Mouse (Mus musculus): ENCODE measurements around the gene Slc25a11. TPM values are rescaled to one million over a fixed set of nuclear protein-coding genes. Genes with fewer than 3 reads are reported as not detected.

The Slc25a11 gene
- total RNA-seq, 1 experiment: 97.4 TPM

- H3K36me3 ChIP-seq (ENCODE audit: control insufficient read depth, insufficient read depth, low read length, poor library complexity, severe bottlenecking): no peaks in the 10 kb centered on the region
- H3K9me3 ChIP-seq (ENCODE audit: control insufficient read depth, insufficient read depth, low read depth, low read length): no peaks in the 10 kb centered on the region
- TF ChIP-seq MAFK (IDR thresholded peaks at IDR 0.05; ENCODE audit: insufficient read depth, low read depth, low read length): no peak
- TF ChIP-seq ZC3H11A (IDR thresholded peaks at IDR 0.05; ENCODE audit: borderline replicate concordance, low read depth, low read length): no peak
- no peak for TF ChIP-seq ZNF384 (IDR thresholded peaks at IDR 0.05; ENCODE audit: low read depth, low read length)
- no peak for TF ChIP-seq HCFC1 (IDR thresholded peaks at IDR 0.05; ENCODE audit: borderline replicate concordance, insufficient read depth, low read length)
- TF ChIP-seq CHD2 (IDR thresholded peaks at IDR 0.05; ENCODE audit: low read depth, low read length): no peak
- no peak overlapping the region for H3K9ac ChIP-seq (ENCODE audit: insufficient read depth, low read depth, low read length, poor library complexity, severe bottlenecking)
- no peaks in the 10 kb centered on the region for H3K4me1 ChIP-seq (ENCODE audit: control insufficient read depth in 2 of 2, insufficient read depth in 2 of 2, low read length in 2 of 2, poor library complexity in 1 of 2)
- H3K4me3 ChIP-seq (ENCODE audit: insufficient read depth in 1 of 2, low read depth in 1 of 2, low read length in 2 of 2, poor library complexity in 1 of 2, severe bottlenecking in 1 of 2): no peak overlapping the region
- in situ Hi-C loops (cut with MboI; ENCODE audit: low sequenced_read_pairs in 2 of 2, unreplicated experiment in 2 of 2): no loop called here
- H3K27ac ChIP-seq (ENCODE audit: insufficient read depth, low read depth, low read length, poor library complexity, severe bottlenecking): no peak overlapping the region
- DNase-seq (ENCODE audit: low read depth, low spot score): no peak
These were observed 9.0 kb downstream of the Slc25a11 start for GRCm38 (mm10) chr11:70638293-70638692.

GRCm38 (mm10) chr11:70637764-70638163 lies 9.5 kb downstream of the Slc25a11 start:
- Histone ChIP-seq H3K27ac (ENCODE audit: insufficient read depth, low read depth, low read length, poor library complexity, severe bottlenecking) (no peak overlapping the region), H3K9ac (ENCODE audit: insufficient read depth, low read depth, low read length, poor library complexity, severe bottlenecking) (no peak overlapping the region), H3K9me3 (ENCODE audit: control insufficient read depth, insufficient read depth, low read depth, low read length) (no peaks in the 10 kb centered on the region), H3K4me1 (ENCODE audit: control insufficient read depth in 2 of 2, insufficient read depth in 2 of 2, low read length in 2 of 2, poor library complexity in 1 of 2) (no peaks in the 10 kb centered on the region), H3K36me3 (ENCODE audit: control insufficient read depth, insufficient read depth, low read length, poor library complexity, severe bottlenecking) (no peaks in the 10 kb centered on the region), H3K4me3 (ENCODE audit: insufficient read depth in 1 of 2, low read depth in 1 of 2, low read length in 2 of 2, poor library complexity in 1 of 2, severe bottlenecking in 1 of 2) (no peak overlapping the region)
- no peak for TF ChIP-seq MAFK (IDR thresholded peaks at IDR 0.05; ENCODE audit: insufficient read depth, low read depth, low read length)
- TF ChIP-seq CHD2 (IDR thresholded peaks at IDR 0.05; ENCODE audit: low read depth, low read length): no peak
- no peak for TF ChIP-seq ZNF384 (IDR thresholded peaks at IDR 0.05; ENCODE audit: low read depth, low read length)
- no peak for TF ChIP-seq ZC3H11A (IDR thresholded peaks at IDR 0.05; ENCODE audit: borderline replicate concordance, low read depth, low read length)
- TF ChIP-seq HCFC1 (IDR thresholded peaks at IDR 0.05; ENCODE audit: borderline replicate concordance, insufficient read depth, low read length): no peak
- in situ Hi-C loops (cut with MboI; ENCODE audit: low sequenced_read_pairs in 2 of 2, unreplicated experiment in 2 of 2): no loop called here
- DNase-seq (ENCODE audit: low read depth, low spot score): no peak

- Histone ChIP-seq H3K4me1 (ENCODE audit: control insufficient read depth in 2 of 2, insufficient read depth in 2 of 2, low read length in 2 of 2, poor library complexity in 1 of 2) (no peaks in the 10 kb centered on the region), H3K9me3 (ENCODE audit: control insufficient read depth, insufficient read depth, low read depth, low read length) (no peaks in the 10 kb centered on the region), H3K4me3 (ENCODE audit: insufficient read depth in 1 of 2, low read depth in 1 of 2, low read length in 2 of 2, poor library complexity in 1 of 2, severe bottlenecking in 1 of 2) (no peak overlapping the region), H3K27ac (ENCODE audit: insufficient read depth, low read depth, low read length, poor library complexity, severe bottlenecking) (no peak overlapping the region), H3K9ac (ENCODE audit: insufficient read depth, low read depth, low read length, poor library complexity, severe bottlenecking) (no peak overlapping the region), H3K36me3 (ENCODE audit: control insufficient read depth, insufficient read depth, low read length, poor library complexity, severe bottlenecking) (no peaks in the 10 kb centered on the region)
- no peak for TF ChIP-seq HCFC1 (IDR thresholded peaks at IDR 0.05; ENCODE audit: borderline replicate concordance, insufficient read depth, low read length)
- TF ChIP-seq CHD2 (IDR thresholded peaks at IDR 0.05; ENCODE audit: low read depth, low read length): no peak
- TF ChIP-seq MAFK (IDR thresholded peaks at IDR 0.05; ENCODE audit: insufficient read depth, low read depth, low read length): no peak
- TF ChIP-seq ZC3H11A (IDR thresholded peaks at IDR 0.05; ENCODE audit: borderline replicate concordance, low read depth, low read length): no peak
- TF ChIP-seq ZNF384 (IDR thresholded peaks at IDR 0.05; ENCODE audit: low read depth, low read length): no peak
- DNase-seq (ENCODE audit: low read depth, low spot score): no peak
- in situ Hi-C loops (cut with MboI; ENCODE audit: low sequenced_read_pairs in 2 of 2, unreplicated experiment in 2 of 2): no loop called here
These were observed 11.7 kb downstream of the Slc25a11 start for GRCm38 (mm10) chr11:70635601-70636000.

DNA sequence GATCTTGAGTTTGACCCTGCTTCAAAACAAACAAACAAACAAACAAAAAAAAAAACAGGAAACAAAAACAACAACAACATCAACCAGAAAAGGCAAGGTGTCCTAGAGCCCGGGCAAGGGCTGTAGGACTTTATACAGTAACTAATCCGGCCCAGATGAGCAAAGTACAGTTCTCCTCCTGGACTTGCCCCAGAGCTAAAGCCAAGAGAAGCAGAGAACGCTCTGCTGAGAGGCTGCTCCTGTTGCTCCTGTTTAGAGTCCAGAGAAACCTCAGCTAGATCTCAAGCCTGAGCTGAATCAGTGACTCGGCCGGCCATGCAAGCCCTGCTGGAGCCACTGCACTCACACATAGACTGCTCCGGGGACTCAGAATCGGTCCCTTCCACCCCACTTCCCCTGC lies 17.1 kb downstream of the Slc25a11 start:
- Histone ChIP-seq H3K4me3 (ENCODE audit: insufficient read depth in 1 of 2, low read depth in 1 of 2, low read length in 2 of 2, poor library complexity in 1 of 2, severe bottlenecking in 1 of 2) (no peak overlapping the region), H3K36me3 (ENCODE audit: control insufficient read depth, insufficient read depth, low read length, poor library complexity, severe bottlenecking) (no peaks in the 10 kb centered on the region), H3K27ac (ENCODE audit: insufficient read depth, low read depth, low read length, poor library complexity, severe bottlenecking) (no peak overlapping the region), H3K9me3 (ENCODE audit: control insufficient read depth, insufficient read depth, low read depth, low read length) (no peaks in the 10 kb centered on the region), H3K9ac (ENCODE audit: insufficient read depth, low read depth, low read length, poor library complexity, severe bottlenecking) (peak overlapping the region; percentile 43; the same call in 1 of the 2 replicates), H3K4me1 (ENCODE audit: control insufficient read depth in 2 of 2, insufficient read depth in 2 of 2, low read length in 2 of 2, poor library complexity in 1 of 2) (peaks cover 4 to 10% of the 10 kb centered on the region in 2 experiments; a peak in 1 of 4 replicates)
- TF ChIP-seq HCFC1 (IDR thresholded peaks at IDR 0.05; ENCODE audit: borderline replicate concordance, insufficient read depth, low read length) (no peak), CHD2 (IDR thresholded peaks at IDR 0.05; ENCODE audit: low read depth, low read length) (no peak)
- in situ Hi-C loops (cut with MboI; ENCODE audit: low sequenced_read_pairs in 2 of 2, unreplicated experiment in 2 of 2): no loop called here
- no peak for DNase-seq (ENCODE audit: low read depth, low spot score)

DNA sequence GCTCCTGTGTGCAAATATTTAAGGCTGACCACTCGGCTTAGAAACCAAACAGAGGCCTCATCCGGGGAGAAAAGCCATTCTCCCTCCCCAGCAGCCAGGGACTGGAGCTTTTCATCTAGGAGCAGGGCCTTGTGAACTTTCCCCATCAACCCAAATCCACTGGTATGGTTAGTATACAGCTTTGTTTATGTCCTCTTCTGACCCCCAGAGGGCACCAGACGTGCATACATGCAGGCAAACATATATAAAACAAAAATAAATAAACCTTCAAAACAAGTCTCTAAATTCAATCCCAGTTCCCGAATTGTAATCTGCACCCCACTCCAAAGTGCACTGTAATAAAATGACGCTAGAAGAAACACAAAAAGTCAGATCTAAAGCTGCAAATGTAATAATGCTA lies 17.7 kb downstream of the Slc25a11 start:
- Histone ChIP-seq H3K27ac (ENCODE audit: insufficient read depth, low read depth, low read length, poor library complexity, severe bottlenecking) (no peak overlapping the region), H3K36me3 (ENCODE audit: control insufficient read depth, insufficient read depth, low read length, poor library complexity, severe bottlenecking) (no peaks in the 10 kb centered on the region), H3K4me1 (ENCODE audit: control insufficient read depth in 2 of 2, insufficient read depth in 2 of 2, low read length in 2 of 2, poor library complexity in 1 of 2) (peaks cover 4 to 11% of the 10 kb centered on the region in 2 experiments; a peak in 1 of 4 replicates), H3K4me3 (ENCODE audit: insufficient read depth in 1 of 2, low read depth in 1 of 2, low read length in 2 of 2, poor library complexity in 1 of 2, severe bottlenecking in 1 of 2) (no peak overlapping the region), H3K9ac (ENCODE audit: insufficient read depth, low read depth, low read length, poor library complexity, severe bottlenecking) (no peak overlapping the region), H3K9me3 (ENCODE audit: control insufficient read depth, insufficient read depth, low read depth, low read length) (no peaks in the 10 kb centered on the region)
- DNase-seq (ENCODE audit: low read depth, low spot score): no peak
- in situ Hi-C loops (cut with MboI; ENCODE audit: low sequenced_read_pairs in 2 of 2, unreplicated experiment in 2 of 2): loop anchor here in 1 of 2 experiments (10.0 kb wide), 1 partner anchor 125 kb away; no protein-coding TSS in a partner anchor
- TF ChIP-seq HCFC1 (IDR thresholded peaks at IDR 0.05; ENCODE audit: borderline replicate concordance, insufficient read depth, low read length) (no peak), CHD2 (IDR thresholded peaks at IDR 0.05; ENCODE audit: low read depth, low read length) (no peak), ZNF384 (IDR thresholded peaks at IDR 0.05; ENCODE audit: low read depth, low read length) (no peak), MAFK (IDR thresholded peaks at IDR 0.05; ENCODE audit: insufficient read depth, low read depth, low read length) (no peak), ZC3H11A (IDR thresholded peaks at IDR 0.05; ENCODE audit: borderline replicate concordance, low read depth, low read length) (no peak)
